ENCODE assay signal across 18 mouse cellular contexts in the genomic region with DNA sequence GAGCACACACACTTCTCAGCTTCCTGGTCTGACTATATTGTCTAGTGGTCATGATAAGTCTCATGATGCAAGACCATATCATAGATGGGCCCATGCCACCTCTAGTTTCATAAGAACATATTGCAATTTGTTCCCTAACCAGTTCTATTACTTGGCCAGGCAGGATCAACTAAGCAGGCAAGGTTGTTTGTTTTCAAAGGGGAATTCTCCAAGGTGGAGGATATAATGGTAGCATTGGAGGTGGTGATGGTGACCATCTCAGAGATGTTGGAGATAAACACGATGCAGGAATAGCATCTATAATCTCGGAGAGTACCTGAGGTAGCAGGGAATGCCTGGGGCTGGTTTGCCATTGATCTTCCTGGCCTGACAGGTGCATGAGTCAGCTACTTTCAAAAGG.
"Had no signal": no experiment of that assay in that cellular context is flagged by ENCODE, and none has a peak within 500 bp of the region (broad histone marks: within the 10 kb centered on the region; RNA-seq: fewer than 3 reads in every experiment).

No protein-coding gene starts in this region.

- ATAC-seq: liver, postnatal 0 days; lung, postnatal 0 days; midbrain, embryonic 13.5 days; midbrain, embryonic 15.5 days had no signal

- H3K4me3 ChIP-seq: lung, embryonic 15.5 days; megakaryocyte, embryonic 14.5 days; midbrain, embryonic 13.5 days; midbrain, embryonic 15.5 days; neural tube, embryonic 13.5 days; stomach, embryonic 15.5 days had no signal

- DNase-seq: liver, postnatal 0 days; lung, adult 2 months; lung, postnatal 14 days; lung, postnatal 36 days; right cerebral cortex, postnatal 14 days; thymus, adult 2 months; thymus, postnatal 25 days; thymus, postnatal 4 days had no signal

- H3K4me2 ChIP-seq: lung, embryonic 15.5 days; midbrain, embryonic 11.5 days; midbrain, embryonic 13.5 days; midbrain, embryonic 15.5 days; neural tube, embryonic 13.5 days; stomach, embryonic 15.5 days had no signal

- H3K9ac ChIP-seq: liver, postnatal 0 days; lung, embryonic 15.5 days; midbrain, embryonic 13.5 days; midbrain, embryonic 15.5 days; neural tube, embryonic 13.5 days; stomach, embryonic 15.5 days had no signal

- H3K27me3 ChIP-seq: lung, embryonic 15.5 days; megakaryocyte, embryonic 14.5 days; midbrain, embryonic 13.5 days; midbrain, embryonic 15.5 days; neural tube, embryonic 13.5 days; stomach, embryonic 15.5 days had no signal

- H3K9me3 ChIP-seq: lung, embryonic 15.5 days; midbrain, embryonic 13.5 days; midbrain, embryonic 15.5 days; neural tube, embryonic 13.5 days; stomach, embryonic 15.5 days had no signal

- H3K4me1 ChIP-seq: lung, embryonic 15.5 days; stomach, embryonic 15.5 days had no signal

- H3K36me3 ChIP-seq: lung, embryonic 15.5 days; midbrain, embryonic 13.5 days; midbrain, embryonic 15.5 days; neural tube, embryonic 13.5 days; stomach, embryonic 15.5 days had no signal

- H3K27ac ChIP-seq: lung, embryonic 15.5 days; macrophage; midbrain, embryonic 13.5 days; midbrain, embryonic 15.5 days; neural tube, embryonic 13.5 days; stomach, embryonic 15.5 days; stomach, postnatal 0 days had no signal
